Mouse (Mus musculus) thymus, postnatal 14 days (tissue): Measurements from ENCODE around the gene Chtop.

ENCODE experiments used
- DNase-seq: peaks from one replicate; pipeline ENCODE4 v3.0.0; 2021

Chtop gene

DNA sequence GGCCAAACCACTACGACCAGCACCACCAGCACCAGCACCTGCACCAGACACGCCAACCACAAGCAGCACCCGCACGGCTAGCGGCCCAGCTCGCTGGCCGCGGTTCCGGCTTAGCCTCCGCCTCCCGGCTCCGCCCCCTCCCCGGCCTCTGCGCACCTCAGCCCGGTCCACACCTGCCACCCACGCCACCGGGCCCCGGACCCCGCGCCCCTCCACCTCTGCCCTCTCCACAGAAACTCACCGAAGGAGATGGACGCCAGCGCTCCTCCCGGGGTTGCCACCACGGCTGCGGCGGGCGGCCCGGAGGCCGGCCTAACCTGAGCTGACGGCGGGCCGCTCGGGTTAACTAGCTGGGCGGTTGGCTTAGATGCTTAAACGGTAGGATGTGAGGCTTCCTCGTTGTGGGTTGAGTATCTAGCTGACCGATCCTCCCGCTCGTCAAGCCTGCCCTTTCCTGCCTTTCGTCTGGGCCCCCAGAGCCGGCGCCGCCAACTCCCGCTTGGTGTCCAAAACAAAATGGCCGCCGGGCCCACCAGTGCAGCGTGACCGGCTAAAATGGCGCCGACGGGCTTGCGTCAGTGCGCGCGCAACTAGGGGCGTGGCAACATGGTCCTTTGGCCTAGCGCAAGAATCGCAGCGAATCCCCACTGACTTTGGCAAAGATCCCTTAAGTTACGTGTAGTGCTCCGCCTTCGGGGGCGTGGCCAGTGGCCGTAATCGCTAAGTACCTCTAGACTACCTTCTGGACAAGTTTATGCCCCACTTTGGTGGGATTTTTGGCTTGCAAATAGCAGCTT, at the start of gene Chtop:
Gene Chtop (minus strand): TSS at position 549 of the 797 bp plus-strand sequence.
- peak; percentile 100 for DNase-seq

DNA sequence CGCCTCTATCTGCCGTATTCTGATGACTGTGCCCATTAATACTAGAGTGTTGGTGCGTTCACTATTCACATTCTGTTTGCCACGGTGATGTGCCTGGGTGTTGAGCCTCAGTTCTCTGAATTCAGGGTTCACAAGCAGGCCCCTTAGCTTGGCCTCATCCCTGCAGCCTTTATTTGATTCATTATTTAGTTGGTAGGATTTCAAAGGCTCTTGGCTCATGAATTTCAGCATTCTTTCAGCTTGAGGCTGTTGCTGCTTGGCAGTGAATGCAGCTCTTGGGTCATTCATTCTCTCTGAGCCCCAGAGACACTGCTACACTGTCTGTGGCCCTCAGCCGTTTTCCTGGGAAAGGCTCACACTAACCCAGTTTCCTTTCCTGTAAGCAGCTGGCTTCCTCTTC, 46.7 kb upstream of the Chtop start:
- no peak for DNase-seq

DNA sequence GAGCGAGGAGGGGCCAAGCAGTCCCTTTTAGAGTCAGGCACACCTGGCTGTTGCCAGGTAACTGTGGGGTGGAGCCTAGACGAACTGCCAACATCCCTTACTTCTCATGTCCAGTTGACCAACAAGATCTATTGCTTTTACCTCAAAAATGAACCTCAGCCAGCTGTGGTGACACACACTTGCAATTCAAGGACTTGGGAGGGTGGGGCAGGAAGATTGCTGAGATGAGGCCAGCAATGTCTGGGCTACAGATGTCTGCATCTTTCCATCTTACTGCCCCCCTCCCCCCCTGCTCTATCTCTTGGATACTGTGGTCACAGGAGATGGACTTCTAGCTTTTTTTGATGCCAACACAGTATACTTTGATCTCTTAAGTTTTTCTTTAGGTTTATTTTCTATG, 42.9 kb upstream of the Chtop start:
- no peak for DNase-seq

DNA sequence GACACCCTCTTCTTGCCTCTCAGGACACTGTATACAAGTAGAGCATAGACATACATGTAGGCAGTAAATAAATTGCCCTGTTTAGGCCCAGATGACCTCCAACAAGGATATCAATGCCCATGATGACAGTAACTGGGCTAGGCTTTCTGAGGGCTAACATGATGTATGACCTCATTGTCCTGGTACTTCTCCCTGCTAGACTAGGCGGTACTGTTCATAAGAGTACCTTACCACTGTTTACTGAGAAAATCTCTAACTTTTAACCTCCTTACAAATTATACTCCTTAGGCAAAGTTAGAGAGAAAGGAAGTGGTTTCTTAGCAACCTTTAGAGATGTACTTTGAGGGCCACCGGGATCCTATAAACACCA, 41.1 kb upstream of the Chtop start:
- no peak for DNase-seq

DNA sequence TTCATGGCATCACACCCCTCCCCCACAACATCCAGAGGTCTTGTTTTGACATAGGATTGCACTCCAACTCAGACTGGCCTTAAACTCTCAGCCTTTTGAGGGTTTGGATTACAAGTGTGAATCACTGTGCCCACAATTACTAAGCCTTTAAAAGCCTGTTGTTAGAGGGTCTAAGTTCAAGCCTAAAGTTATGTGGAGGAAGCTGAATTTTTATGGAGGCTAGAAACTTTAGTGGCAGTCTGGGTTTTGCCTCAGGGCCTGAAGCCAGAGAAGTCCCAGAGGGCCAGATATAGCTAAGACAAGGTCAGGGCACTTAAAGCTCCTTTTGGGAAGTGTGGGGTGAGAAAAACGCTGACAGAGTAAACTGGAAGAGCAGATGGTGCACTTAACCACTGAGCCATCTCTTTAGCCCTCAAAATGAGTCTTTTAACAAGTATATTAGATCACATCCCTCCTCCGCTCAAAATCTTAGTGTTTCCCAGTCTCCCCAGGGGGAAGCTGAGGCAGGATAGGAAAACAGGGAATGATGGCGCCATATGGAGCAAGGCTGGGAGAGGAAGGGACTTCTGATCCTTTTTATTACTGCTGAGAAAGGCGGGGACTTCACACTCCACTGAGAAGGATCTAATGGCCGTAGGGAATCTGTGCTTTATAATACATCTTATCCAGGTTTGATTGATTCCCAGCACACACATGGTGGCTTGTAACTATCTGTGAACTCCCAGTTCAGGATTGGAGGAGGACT, 40.5 kb upstream of the Chtop start:
- DNase-seq: no peak

DNA sequence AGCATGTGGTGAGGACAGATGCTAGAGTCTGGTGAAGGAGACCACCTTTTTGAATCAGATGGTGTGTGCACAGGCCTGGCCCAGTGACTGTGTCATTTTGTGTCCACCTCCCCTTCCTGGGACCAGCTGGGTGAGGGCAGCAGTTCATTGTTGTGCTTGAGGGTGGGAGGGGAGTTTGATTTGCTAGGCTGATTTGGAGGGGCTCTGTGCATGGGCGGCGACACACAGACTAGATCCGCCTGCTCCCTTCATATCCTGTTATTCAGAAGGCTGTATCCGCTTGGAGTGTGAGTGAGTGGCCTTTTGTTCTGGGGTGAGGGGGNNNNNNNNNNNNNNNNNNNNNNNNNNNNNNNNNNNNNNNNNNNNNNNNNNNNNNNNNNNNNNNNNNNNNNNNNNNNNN, 31.6 kb upstream of the Chtop start:
- no peak for DNase-seq

DNA sequence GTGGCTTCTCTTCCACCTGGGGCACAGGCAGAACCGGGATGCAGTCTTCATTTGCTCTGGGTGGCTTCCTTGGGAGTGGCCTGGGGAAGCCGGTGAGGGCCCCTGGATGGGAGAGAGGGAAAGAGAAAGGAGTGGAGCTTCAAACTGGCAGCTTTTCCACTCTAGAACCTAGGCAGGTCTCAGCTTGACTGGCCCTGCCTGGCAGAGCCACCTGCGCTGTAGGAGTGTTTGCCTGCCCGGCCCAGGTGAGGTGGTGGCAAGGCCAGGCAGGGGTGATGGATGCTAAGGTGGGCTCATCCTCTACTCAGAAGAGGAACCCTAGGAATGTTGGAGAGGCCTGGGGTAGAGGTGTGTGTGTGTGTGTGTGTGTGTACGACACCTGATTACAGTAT, 28.6 kb upstream of the Chtop start:
- DNase-seq: no peak

DNA sequence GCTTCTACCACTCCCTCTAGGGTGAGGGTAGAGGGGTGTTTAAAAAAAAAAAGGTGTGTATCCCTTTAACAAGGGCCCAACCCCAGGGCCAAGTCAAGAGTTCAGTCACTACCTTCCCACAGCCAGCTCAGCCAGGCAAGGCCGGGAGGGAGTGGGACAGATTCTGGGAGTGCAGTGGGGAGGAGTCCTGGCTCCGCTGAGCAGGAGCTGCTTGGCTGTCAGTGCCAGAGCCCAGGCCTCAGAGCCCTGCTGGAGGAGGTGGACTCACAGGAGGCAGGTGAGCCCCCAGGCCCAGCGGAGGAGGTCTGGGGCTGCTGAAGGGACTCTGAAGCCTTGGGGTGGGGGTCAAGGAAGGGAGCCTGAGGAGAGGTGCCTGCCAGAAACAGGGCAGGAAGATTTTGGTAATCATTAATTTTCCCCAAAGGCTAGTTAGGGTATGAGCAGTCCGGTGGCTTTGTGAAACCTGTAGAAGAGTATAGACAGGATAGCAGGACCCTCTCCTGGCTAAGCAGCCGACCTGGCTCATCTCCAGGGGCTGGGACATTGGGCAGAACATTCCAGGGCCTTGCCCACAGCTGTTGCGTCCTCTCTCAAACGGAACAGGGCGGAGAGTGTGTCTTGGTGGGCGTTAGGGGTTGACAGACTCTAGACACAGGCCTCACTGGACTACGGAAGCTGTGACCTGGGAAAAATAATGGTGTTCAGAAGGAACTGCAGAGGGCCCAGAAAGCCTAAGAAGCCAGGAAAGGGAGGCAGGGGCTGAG, 28.0 kb upstream of the Chtop start, which contains the start of gene S100a16:
Gene S100a16 (plus strand): TSS at position 114 of the 764 bp plus-strand sequence.
- DNase-seq: no peak

DNA sequence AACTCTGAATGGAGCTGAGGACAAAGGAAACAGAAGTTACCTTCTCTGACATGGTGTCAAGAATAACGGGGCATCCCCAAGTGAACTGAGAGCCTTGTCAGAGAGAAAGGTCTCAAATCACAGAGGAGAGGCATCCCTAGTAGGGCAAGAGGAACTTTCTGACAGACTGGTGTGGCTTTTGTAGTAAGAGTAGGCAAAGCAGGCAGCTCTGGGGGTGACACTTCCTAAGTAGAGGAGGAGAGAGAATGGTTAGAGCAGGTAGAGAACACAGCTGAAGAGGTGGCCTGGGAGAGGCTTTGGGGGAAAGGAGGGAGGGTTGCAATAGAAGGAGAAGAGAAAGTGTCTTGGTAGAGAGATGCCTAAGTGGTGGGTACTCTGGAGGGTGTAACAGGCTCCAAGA, 26.1 kb upstream of the Chtop start:
- DNase-seq: no peak

DNA sequence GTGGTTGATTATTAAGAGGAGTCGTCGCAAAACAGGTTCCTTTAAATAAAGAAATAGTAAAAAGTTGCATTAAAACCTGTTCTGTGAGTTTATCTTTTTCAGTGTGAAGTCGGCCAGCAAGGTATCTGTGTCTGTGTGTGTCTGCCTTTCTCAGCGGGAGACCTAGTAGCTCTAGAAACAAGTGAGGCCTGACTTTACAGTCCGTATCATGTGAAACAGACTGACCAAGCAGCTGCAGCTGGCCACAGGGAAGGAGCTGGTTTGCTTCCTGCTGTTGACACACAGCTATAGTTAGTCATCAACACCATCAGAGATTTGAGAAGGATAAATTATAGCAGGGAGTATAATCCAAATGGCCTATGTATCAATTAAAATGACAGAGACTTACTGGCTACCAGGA, 22.4 kb upstream of the Chtop start:
- DNase-seq: no peak

DNA sequence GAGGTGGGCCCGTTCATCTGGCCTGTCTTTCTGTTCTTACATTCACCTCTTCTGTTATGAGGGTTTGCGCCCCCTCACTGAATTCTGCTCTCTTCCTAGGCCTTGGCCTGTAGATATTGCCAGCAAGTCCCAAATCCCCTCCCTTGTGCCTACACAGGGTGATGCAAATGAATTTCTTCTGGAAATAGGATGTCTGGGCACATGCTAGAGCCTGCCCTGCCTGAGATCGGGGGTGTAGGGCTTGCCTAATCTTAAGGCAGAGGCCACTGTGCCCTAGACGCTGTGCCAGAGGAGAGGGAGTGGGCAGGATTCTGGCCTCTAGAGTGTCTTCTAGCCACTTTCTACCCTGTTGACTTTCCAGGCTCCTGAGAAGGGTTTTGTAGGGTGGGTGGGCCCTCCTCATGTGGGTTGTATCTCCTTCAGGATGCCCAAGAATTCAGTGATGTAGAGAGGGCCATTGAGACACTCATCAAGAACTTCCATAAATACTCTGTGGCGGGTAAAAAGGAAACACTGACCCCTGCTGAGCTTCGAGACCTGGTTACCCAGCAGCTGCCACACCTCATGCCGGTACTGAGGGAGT, 18.1 kb upstream of the Chtop start:
- DNase-seq: no peak

DNA sequence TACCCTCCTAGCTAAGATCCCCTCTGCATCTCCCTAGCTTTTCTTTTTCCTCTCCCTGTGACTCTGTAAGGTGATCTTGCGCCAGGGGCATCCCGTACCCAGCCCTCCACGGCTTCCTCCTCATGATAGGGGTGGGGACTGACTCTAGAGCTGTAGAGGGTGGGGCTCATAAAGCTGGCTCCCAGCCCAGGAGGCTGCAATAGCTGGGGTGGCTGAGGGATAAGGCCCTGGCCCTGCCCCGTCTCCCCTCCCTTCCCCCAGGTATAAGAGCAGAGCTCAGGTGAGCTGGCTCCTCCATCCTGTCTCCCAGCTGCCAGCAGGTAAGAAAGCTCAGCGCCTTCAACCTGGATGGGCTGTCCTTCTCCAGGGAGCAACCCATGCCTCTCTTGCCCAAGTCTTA, 17.3 kb upstream of the Chtop start, which contains the start of gene S100a14:
Gene S100a14 (plus strand): TSS at position 277 of the 400 bp plus-strand sequence.
- DNase-seq: no peak

DNA sequence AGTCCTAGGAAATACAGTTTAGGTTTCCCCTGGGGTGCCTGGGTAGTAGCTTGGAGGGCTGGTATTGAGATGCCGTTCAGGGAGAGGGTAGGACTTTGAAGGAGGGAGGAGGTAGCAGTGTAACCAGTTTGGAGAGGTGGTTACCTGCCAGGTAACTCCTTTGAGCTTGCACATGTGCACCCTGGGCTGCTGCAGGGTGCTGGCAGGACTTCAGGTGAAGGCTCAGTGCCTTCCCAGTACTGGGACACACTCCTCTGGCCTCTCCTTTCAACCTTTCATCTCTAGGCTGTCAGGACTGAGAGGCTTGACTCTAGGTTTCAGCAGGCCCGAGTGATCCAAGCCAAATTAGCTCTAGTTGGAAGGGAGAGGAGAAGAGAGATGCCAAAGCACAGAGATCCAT, 16.8 kb upstream of the Chtop start:
- DNase-seq: no peak

DNA sequence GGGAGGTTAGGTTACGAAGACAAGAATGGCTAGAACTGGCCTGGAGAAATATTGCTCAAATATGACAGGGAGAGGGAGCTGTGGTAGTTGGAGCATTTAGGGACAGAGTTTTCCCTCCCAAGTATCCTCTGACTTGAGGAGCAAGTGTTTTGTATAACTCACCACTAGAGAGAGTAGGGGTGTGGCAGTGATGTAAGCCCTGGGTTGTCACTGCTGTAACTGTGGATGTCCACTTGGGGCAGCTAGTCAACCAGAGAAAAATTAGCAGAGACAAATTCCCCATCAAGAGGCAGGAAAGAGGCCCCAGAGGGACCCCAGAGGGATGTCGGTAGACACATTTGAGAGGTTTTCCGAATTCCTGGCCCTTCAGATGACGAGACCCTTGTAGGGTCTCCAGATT, 16.1 kb upstream of the Chtop start:
- DNase-seq: peak; percentile 20

DNA sequence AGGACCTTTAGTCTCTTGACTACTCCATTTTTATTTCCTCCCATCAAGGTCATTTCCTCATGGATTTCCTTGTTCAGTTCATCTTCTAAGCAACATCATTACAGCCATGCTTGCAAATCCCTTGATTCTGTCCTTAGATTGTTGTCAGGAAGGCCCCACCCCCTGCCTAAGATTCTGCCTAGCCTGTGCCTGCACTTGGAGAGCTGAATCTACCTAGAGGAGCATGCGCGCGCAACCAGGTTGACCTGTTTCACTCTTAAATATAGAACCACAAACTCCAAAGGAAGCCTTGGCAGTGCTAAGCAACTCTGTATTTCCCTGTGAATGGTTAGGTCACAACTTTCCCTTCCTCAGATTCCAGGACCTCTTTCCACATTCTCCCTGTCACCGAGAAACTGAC, 8.4 kb upstream of the Chtop start:
- DNase-seq: no peak

DNA sequence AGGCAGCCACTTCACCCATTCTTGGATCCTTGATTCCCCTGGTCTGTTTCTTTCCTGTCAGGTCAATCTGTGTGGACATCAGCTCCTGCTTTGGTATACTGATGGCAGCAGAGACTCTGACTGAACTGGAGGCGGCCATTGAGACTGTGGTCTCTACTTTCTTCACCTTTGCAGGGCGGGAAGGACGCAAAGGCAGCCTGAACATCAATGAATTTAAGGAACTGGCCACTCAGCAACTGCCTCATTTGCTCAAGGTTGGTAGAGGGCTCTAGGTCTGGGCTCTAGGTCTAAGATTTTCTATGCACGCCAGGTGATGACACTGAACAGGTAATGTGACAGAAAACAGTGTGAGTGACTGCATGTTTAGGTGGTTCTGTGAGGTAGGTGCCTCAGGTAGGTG, 6.5 kb upstream of the Chtop start:
- no peak for DNase-seq

DNA sequence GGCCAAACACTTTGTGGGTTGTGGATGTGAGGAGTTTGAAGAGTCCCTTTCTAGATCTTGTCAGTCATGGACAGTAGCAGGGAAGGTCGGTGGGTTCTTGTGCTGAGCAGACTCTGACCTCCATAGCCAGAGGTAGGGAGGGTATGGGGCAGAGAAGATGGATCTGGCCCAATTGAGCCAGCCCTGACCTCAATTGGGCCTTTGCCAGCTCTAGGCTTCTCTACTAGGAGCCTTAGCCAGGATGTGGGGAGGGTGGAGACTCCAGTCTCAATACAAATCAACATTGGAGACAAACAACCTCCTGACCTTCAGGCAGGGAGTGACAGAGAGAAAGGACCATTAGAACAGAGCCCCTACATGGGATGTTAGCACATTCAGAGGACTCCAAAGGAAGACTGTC, 5.9 kb upstream of the Chtop start:
- no peak for DNase-seq

DNA sequence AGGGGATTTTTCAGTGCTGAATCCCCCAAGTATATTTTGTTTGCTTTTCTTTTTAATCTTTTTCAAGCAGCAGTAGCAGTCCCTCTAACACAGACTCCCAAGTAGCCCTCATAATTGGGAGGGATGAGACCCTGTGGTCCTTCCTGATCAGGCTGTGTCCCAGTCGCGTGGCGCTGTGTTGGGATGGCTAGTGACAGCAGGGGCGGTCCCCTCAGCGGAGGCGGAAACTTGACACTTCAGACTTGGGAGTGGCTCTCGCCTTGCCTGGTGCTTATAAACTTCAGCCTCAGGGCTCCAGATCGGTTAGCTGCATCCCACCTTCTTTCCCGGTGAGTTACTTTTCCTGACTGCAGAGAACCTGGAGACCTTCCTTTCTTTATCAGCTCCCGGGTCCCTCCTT, 5.4 kb upstream of the Chtop start:
- DNase-seq: peak; percentile 72

DNA sequence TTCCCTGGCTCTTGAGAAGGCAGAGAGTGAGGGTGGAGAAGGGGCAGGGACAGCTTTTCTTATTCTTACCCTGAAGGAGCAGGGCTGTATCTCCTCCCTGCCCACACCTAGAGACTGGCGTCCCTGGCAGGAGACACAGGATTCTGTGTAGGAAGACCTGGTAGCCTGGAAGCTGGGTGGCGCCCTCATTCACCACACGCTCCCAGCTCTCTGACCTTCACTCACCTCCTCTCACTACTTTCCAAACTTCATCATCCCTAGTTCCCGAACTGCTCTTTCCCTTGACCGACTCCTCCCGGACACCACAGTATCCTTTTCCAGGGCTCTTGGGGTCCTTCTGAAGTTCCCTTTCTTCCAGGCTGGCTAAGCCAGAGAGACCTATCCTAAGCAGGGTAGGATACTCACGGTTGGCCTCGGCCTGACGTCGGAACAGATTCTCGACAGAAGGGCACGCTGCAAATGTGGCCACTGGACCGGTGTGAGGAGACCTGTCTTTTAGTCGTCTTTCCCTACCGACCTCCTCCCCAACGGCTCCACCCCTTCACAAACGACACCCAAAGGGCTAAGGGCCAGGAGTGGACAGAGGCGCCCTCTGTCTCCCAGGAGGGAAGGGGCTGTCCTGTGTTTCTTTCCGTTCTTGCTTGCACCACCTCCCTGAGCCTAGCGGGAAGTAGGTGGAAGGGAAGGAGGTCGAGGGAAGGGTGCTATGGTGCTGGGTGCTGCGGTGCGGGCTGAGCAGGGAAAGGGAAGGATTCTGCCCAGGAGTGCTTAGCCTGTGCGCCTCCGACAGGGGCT, 4.7 kb upstream of the Chtop start, which contains the start of the genes S100a1 and S100a13:
Gene S100a1 (minus strand): TSS at position 597 of the 795 bp plus-strand sequence.
Gene S100a13 (plus strand): TSS at position 640 of the 795 bp plus-strand sequence.
- peak; percentile 34 for DNase-seq

DNA sequence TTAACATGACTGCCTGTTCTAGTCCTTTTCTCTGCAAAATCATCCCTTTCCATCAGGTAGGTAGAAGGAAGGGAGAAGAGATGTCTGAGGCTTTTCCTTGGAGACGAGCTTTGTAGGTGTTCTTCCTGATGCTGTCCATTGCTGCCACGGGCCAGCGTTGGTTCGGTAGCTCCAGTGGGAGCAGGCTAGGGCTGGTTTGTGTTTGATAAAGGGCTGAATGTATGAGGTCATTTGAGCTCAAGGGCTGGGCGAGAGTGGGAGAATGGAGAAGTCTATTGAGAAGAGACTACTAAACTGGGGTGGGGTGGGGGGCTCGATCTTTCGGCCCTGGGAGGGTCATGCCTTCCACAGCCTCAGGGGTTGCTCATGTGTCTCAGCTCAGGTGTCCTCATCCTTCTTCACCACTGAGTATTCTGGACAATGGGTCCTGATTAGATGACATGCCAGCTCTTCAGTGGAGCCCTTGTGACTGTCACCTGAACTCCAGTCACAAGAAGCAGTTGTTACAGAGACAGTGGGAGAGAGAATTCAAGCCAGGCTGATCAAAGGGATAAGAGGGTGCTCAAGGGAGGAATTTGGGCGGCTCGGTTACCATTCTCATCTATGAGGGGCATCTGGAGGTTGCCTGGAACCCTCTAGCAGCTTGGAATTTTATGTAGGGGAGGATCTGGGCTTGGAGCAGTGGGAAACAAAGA, 3.8 kb upstream of the Chtop start:
- no peak for DNase-seq

DNA sequence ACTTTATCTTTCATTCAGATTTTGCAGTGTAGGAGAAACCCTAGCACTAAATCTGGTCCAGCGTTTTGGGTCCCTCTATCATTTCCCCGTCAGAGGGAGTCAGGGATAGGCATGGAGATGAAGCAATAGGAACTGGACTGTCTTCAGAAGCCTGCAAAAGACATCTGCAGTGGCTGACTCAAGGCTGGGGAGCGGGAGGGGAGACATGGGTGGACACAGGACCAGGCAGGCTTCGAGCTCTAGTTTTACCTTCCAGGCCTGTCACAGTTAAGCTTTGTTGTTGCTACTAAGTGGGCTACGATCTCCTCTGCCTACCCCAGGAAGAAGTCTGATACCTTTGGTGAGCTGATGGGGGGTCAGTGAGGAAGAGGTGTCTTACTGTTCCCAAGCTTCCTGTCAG, 3.0 kb upstream of the Chtop start:
- no peak for DNase-seq

DNA sequence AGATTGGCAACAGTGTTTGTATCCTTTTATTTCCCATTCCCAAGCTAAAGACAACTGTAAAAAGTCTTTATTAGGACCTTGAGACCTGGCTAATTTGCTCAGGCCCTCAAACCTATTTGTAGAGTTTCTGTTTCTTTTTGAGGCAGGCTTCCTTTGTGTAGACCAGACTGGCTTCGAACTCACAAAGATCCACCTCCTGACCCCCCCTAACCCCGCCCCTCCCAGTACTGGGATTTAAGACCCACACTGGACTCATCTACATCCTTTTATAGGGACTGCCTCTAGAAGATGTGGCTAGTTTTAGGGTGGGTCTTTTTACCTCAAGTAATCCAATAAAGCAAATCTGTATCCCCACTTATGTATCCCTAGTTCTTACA, 437 bp upstream of the Chtop start:
- DNase-seq: no peak
